Mouse (Mus musculus): ENCODE measurements around the gene Meis3. TPM values are rescaled to one million over a fixed set of nuclear protein-coding genes. Genes with fewer than 3 reads are reported as not detected.

The Meis3 gene
- total RNA-seq (2022), result 10 to 100 TPM; 42.6 to 48.9 (median 46.4) TPM

DNA sequence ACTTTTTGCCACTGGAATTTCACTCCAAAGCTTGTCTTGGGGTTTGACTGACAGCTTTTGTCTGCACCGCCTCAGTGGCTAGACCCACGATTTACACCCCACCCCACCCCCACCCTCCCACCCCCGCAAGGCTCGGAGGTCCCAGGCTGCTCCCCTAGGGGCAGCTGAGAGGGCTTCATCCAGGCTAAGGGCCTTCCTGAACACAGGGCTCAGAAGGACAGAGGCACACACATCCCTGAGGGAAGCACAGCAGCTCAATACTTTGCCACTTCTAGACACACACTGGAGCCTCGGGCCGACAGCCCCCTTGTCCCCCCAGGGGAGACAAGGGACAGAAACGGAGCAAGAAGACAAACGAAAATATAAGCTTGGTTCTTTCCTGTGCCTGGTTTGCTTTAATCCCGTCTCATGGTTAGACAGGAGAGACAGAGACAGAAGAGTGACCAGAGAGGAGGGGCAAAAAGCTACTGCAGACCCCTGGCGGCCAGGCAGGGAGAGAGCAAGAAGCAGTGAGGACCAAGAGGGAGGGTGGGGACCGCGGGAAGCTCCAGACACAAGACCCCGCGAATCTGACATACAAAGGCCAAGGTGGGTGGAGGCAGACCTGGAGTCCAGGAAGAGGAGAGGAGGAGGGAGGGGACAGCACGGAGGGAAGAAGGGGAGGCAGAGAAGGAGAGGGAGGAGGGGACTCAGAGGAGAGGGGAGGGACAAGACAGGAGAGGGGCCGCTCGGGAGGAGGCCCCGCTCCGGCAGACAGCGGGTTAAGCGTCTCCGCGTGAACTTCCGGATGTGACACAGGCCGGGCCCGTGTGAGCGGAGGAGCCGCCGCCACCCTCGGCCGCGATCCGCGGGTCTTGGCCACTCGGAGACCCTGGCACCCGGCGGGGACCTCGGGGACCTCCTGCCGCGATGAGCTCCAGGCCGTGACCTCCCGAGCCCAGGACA, at the start of gene Meis3:
Gene Meis3 (plus strand): TSS at position 494 of the 945 bp plus-strand sequence.
- peak in 1 of 2 experiments; percentile 52 for DNase-seq (ENCODE audit: low spot score in 2 of 2)

DNA sequence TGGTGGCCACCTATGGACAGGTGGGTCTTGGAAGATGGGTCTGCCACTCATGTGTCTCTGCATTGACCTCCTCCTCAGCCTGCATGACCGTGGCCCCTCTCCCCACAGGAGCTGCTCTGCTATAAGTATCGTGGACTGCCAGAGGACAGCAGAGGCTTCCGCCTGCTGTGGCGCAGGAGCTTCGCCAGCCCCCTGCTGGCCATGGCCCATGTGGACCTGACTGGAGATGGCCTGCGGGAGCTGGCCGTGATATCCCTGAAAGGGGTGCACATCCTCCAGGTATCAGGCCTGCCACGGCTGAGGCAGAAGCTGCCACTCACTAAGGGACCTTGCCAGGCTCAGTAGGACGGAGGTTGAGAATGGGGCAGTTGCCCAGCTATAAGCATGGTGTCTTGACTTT, 49.1 kb upstream of the Meis3 start:
- no peak for DNase-seq (ENCODE audit: low spot score in 2 of 2)

DNA sequence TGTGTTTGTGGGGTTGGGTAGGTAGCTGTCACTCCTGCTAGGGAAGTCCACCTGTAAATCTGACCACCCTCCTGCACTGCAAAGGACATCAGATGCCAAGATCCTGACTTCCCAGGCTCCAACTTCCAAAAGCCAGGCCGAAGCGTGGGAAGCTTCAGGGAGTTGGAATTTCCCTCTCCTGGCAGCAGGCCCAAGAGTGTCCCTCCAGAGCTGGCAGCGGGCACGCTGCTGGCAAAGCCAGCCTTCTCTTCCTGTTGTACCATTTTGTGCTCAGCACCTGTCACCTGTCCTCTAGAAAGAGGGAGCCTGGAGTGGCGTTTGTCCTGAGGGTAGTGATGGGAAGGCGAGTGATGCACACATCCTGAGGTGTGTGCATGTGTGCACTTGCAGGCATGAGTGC, 46.5 kb upstream of the Meis3 start:
- DNase-seq (ENCODE audit: low spot score in 2 of 2), result no peak

- DNase-seq (ENCODE audit: low spot score in 2 of 2), result no peak
Observed at GRCm38 (mm10) chr7:16128899-16129298, 46.0 kb upstream of the Meis3 start.

DNA sequence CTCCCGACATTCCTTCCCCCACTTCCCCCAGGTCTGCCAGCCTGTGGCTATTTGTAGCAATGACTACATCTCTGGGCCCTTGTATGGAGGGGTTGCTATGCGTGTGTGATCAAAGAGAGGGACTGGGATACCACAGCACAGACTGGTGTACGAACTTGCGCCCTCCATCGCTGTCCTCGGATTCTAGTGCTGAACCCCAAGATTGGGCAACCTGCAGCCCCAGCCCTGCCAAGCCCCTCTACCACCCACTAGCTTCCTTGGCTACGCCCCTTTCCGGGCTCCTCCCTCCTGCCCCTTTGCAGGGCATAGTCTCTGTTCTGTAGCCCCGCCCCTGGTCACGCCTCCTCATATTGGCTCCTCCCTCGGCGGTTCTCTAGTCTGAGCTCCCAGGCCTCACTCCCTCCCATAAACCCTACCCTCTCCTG, 45.5 kb upstream of the Meis3 start, which contains the start of gene Slc8a2:
Gene Slc8a2 (plus strand): TSS at position 406 of the 425 bp plus-strand sequence.
- DNase-seq (ENCODE audit: low spot score in 2 of 2), result peak; percentile 73 to 93

DNA sequence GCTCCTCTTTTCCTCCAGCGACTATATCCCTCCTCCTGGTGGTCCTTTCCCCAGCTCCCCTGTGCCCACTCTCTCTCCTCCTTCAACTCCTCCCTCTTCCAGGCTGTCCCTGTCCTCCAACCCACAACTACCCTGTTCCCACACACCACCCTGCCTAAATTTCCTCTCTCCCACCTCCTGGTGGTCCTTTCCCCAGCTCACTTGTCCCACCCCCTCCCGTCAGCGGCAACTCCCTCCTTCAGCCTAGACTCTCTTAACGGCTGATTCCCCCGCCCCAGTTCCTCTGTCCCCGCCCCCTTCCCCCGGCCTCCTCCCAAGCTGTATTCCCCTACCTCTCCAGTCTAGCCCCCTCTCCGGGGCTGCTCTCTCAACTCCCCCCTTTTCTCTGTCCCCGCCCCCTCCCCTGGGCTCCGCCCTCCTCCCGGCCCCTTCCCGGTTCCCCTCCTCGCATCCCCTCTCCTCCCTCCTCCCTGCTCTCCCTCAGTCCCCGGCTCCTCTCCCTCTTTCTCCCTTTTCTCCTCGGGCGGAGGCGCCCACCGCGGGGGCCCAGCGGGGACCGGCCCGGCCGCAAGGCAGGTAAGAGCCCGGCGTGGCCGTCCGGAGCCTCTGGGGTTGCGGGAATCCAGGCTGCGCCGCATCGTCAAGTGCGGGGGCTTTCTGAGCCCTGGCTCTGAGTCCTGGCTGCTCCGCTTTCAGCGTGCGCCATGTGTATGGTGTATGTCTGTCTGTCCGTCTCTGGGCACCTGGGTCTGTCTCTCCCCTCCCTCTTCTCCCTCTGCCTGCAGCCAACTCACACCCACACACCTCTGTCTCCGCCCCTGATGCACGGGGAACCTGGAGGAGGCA, 44.8 kb upstream of the Meis3 start:
- peak in 1 of 2 experiments; percentile 65 for DNase-seq (ENCODE audit: low spot score in 2 of 2)

GRCm38 (mm10) chr7:16130956-16131634, 43.8 kb upstream of the Meis3 start:
- DNase-seq (ENCODE audit: low spot score in 2 of 2), result peak in 1 of 2 experiments; percentile 62

GRCm38 (mm10) chr7:16132161-16132581, 42.7 kb upstream of the Meis3 start:
- DNase-seq (ENCODE audit: low spot score in 2 of 2), result no peak

DNA sequence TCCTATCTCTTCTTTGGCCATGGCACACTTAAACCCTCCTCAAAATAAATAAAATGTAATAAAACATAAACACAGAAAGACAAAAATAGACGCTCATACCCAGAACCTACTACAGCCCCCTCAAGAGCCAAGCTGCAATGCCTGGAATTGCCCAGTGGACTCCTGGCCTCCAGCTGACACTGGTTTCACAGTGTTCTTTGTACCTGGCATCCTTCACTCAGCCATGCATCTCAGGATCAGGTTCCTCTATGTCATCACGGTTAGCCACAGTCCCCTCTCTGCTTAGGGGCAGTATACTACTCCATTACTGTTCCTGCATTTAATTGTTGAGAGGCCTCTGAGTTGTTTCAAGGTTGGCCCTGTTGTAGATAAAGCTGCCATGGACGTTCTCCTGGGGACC, 42.0 kb upstream of the Meis3 start:
- DNase-seq (ENCODE audit: low spot score in 2 of 2), result no peak

DNA sequence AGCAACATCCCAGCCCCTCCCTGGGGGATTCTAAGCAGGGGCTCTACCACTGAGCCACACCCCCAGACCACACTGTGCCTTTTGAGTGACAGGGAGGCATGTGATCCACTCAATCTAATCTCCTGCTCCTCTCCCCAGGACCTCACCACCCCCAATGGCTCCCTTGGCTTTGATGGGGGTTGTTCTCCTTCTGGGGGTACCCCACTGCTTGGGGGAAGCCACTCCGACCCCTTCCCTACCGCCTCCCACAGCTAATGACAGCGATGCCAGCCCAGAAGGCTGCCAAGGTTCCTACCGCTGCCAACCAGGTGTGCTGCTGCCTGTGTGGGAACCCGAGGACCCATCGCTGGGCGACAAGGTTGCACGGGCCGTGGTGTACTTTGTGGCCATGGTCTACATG, 41.2 kb upstream of the Meis3 start:
- no peak for DNase-seq (ENCODE audit: low spot score in 2 of 2)

- DNase-seq (ENCODE audit: low spot score in 2 of 2), result no peak
Observed at GRCm38 (mm10) chr7:16134951-16135392, 39.9 kb upstream of the Meis3 start.

DNA sequence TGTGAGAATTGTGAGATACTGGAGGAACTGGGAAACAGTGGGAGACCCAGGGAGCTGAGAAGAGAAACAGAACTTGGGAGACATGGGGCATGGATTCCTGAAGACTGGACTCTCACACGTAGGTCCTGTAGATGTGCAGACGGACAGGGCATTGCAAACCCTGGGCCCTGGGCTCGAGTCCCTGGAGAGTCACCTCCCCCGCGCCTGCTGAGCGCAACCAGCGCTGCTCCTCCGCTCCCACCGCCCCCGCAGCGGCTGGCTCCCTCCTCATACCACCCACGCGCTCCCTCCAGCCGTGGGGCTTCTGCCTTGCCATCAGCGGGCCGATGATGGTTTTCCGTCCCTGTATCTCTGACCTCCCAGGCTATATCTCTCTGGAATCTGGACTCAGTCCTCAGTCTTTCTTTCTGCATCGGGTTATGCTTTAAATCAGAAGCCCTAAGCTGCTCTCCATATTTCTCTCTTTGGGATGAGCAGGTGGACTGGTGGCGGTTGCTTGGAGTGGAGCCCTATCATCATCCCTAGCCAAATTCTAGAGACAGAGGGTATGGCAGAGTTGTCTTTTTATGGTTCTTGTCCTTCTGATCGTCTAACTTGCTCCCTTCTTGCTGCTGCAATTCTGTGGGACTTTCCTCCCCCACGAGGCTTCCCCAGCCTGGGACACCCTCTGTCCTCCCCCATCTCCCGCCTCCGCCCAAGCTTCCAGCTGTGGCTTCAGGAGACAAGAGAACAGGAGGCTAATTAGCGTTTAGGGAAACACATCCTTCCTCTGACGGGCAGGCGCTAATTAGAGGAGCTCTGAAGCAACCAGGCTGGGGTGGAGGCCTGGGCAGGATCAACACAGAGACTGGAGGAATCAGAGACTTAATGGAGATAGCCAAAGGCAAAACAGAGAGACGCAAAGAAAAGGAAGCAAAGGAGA, 28.1 kb upstream of the Meis3 start:
- DNase-seq (ENCODE audit: low spot score in 2 of 2), result peak in 1 of 2 experiments; percentile 80

- DNase-seq (ENCODE audit: low spot score in 2 of 2), result no peak
Observed at GRCm38 (mm10) chr7:16147643-16148042, 27.2 kb upstream of the Meis3 start.

DNA sequence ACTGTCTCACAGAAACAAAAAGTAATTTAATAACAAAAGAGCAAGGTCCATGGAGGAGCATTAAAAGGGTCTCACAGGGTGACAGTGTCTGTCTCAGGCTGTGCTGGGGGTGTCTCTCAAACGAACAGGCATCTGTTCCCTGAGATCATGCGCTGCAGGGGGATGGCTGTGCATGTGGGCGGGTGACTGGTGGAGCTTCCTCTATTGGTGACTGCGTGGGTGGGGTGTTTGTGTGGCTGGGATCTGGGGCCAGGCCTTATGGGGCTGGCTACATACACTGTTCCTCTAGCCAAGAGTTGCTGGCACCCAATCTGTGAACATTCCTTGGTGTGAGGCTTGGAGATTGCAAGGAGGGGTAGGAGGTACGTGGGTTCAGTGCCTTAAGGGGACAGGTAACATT, 25.6 kb upstream of the Meis3 start:
- DNase-seq (ENCODE audit: low spot score in 2 of 2), result peak in 1 of 2 experiments; percentile 96

DNA sequence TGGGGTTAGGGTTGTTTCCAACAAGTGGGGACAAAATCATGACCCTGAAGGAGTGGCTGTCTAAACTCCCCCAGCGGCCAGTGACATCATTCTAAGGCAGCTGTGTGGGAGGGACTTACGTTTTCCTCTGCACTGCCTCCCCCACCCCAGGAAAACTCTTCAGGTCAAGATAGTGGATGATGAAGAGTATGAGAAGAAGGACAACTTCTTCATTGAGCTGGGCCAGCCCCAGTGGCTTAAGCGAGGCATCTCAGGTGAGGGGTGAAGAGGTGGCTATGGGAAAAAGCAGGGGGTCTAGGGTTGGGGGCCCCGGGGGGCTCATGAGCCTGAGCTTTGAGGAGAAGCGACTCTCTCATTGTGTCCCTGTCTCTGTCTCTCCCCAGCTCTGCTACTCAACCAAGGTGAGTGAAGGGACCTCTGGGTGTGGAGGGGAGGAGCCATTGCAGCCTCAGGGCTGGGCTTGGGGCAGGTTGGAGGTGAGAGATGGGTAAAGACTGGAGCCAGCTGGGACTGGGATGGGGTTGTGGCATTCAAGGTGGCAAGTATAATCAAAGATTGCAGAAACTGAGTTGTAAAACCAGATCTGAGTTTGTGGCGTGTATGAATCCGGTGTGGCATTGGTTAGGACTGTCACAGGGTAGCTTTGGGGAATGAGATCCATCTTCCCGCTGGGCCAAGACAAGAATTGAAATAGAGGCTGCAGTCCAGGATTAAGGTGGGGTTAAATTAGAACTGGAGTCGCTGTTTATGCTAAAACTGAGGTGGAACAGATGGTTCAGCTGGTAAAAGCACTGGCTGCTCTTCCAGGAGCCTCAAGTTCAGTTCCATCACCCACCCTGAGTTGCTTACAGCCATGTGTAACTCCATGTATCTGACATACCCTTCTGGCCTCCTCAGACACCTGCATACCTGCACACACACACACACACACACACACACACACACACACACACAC, 24.4 kb upstream of the Meis3 start:
- DNase-seq (ENCODE audit: low spot score in 2 of 2), result no peak

DNA sequence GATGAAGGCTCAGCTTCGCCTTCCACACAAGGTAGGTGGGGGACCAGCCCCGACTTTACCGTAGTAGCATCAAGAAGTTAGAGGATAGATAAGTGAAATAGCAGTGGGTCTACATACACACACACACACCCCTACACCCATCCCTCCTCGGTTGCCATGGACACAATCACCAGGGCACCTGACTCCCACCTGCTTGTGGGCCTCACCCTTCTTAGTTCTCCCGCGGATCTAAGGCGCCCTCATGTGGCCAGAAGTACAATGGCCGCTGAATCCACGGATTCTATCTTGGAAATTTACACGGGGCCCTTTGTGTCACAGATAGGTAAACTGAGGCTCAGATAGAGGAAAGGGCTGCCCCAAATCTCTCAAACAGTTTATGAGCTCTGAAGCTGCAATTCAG, 21.4 kb upstream of the Meis3 start:
- DNase-seq (ENCODE audit: low spot score in 2 of 2), result peak in 1 of 2 experiments; percentile 60

DNA sequence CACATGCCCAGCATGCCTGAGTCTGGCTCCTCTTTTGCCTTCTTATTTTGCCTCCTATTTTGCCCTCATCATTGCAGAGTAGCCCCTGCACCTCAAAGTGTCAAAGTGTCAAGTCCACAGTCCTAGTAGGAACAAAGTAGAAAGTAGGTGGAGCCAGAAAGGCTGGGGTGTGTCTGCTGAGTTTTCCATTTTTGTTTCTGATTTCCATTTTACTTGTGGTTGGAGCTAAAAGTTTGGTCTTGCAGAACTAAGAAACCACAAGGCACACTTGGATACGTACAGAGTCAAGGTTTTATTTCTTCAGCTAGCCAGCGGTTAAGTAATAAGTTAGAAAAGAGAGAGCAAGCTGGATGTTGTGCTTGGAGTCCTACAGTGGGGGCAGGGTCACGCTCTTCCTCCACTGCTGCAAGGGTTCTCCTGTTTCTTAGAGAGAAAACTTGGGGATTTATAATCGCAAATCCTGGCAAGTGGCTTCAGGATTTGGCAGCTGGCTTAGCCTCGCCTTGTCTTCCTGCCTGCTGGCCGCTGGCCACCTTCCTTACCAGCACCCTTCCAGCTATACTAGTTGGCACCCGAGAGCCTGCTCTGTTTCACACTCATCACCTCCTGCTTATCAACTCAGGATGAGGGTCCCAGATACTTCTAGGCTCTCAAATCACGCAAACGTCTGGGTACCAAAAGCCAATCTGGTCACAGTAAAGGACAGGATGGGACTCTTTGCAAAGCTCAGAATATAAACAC, 19.6 kb upstream of the Meis3 start:
- peak in 1 of 2 experiments; percentile 62 for DNase-seq (ENCODE audit: low spot score in 2 of 2)

DNA sequence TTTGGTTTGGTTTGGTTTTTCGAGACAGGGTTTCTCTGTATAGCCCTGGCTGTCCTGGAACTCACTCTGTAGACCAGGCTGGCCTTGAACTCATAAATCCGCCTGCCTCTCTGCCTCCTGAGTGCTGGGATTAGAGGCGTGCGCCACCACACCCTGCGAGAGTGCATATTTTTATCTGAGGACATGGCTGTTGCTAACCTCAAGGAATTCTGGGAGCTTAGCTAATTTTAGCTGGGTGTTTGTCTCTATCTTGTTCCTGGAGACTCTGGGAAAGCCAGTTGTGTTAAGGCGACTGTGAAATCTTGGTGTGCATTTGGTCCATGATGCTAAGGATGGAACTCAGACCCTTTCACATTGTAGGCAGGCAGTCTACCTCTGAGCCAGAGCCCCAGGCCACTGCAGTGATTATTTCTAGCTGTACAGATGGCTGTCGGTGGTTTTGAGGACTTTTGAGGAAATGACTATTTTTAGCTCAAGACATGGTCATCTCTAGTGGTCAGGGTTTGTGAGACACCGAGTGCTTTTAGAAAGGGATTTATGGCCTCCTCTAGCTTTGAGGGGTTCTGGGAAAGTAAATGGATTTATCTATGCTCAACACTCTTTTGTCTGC, 18.7 kb upstream of the Meis3 start:
- DNase-seq (ENCODE audit: low spot score in 2 of 2), result no peak

Data from left cerebral cortex, adult 8-10 months (tissue).